Mouse (Mus musculus): ENCODE measurements around the gene G2e3. TPM values are rescaled to one million over a fixed set of nuclear protein-coding genes. Genes with fewer than 3 reads are reported as not detected.

G2e3 gene
- 1.5 and 2.2 TPM in 2 replicates for polyA plus RNA-seq (2021; fragmentation: Nextera tagmentation)
- long read RNA-seq, experiment 1, partial matches to known transcripts = 2 of 9 reads
- long read RNA-seq, experiment 1, other reads (novel, unspliced or antisense) = 7 of 9 reads
- long read RNA-seq, experiment 2, full-length matches to known transcripts = 8 of 21 reads
- long read RNA-seq, experiment 2, partial matches to known transcripts = 2 of 21 reads
- long read RNA-seq, experiment 2, other reads (novel, unspliced or antisense) = 11 of 21 reads

GRCm38 (mm10) chr12:51347988-51348697, at the start of gene G2e3:
Gene G2e3, plus strand, starts transcription at chr12:51348061.

DNA sequence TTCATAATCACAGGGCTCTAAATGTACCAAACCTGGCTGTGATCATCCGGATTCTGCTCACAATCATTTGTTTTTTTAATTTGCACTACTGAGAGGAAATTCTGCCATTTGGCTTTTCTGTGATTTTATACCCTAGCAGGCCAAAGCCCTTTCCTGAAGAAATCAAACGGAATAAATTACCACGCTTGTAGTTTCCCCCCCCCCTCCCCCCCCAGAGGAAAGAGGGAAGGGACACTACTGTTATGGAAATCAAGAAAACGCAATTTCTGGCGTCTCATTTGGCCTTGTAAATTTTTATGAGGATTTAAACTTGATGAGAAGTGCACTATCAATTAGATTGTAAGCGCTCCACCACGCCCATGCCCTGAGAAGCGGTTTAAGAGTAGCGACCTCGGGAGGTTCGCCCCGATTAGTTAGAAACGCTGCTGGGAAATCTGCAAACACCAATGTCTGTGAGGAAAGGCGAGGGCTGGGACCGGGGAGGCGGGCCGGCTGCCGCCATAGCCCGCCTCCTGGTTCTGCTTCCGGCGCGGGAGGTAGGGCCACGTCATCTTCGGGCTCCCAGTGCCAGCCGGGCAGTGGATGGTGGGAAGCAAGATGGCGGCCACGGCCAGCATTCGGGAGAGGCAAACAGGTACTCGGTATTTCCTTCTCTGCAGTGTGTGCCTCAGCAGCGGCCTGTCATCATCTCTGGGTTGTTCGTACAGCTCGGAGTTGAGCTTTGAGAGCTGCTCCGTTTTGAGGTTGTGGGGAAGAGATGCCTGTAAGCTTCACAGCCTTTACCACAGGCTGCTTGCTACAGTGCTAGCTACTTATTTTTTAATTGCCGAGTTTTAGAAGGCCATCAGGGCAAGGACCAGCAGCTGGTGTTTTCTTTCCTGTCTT, 29.4 kb downstream of the G2e3 start, which contains the start of gene Scfd1:
Scfd1 (plus strand) TSS at position 508 of the 885 bp plus-strand sequence.

Other genes with a start within 250 kb of the G2e3 start
- gene Scfd1, start 29.4 kb downstream of the G2e3 start, polyA plus RNA-seq (2021; fragmentation: Nextera tagmentation) = 26.1 and 34.4 TPM in 2 replicates
- 4.8 and 5.5 TPM in 2 replicates for gene Coch, start 245.3 kb downstream of the G2e3 start, polyA plus RNA-seq (2021; fragmentation: Nextera tagmentation)